Mouse (Mus musculus) cerebral cortex, adult 2 months (tissue): ENCODE results near the gene Lyl1.

ENCODE experiments used
- WGBS: fragments of 180-500 bp; shearing (Covaris S2); methylation state at CpG from one replicate; pipeline ENCODE4 v1.1.7; 2018; 5-methylcytosine and 5-hydroxymethylcytosine counted together

Gene Lyl1

GRCm38 (mm10) chr8:84703466-84704249 lies 2.4 kb downstream of the Lyl1 start:
- WGBS = 29% methylated on average over 38 of the region's 38 CpGs

DNA sequence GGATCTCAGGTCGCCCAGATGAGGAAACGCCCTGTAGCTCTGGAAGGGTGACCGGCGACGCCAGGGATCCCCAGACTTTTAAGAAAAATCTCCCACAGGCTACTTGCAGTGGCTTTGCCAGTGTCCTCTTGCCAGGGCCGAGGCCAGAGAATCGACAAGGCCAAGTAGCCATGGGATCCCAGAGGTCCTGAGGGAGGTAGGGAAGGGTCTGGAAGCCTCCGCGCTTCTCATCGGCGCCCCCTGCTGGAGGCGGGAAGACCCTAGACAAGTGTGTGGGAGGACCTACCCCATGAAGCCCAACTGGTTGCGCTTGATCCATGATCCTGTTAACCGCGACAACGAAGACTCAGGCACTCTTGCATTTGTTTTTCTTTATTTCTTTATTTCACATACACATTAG lies 3.1 kb downstream of the Lyl1 start:
- 18% methylated on average over 16 of the region's 16 CpGs for WGBS

- WGBS = 9% methylated on average over 61 of the region's 61 CpGs
Observed at GRCm38 (mm10) chr8:84704867-84705831, 3.9 kb downstream of the Lyl1 start.

DNA sequence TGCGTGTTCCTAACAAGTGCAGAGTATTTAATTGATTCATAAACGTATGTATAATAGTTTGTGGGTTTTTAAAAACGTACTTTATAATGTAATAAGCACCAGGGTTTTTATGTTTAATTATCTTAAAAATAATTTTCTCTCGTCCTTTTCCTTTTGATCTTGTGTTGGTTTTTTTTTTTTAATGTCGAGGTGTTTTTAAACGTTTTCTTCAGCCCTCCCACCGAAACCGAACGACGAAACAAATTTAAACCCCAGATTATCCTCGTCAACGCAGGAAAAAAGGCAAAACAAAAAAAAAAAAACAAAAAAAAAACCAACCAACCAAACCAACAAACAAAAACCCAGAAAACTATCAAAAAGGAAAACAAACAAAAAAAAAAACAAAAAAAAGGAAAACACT lies 4.7 kb downstream of the Lyl1 start:
- WGBS = 27% methylated on average over 12 of the region's 12 CpGs

- 29% methylated on average over 45 of the region's 45 CpGs for WGBS
Observed at GRCm38 (mm10) chr8:84706610-84707266, 5.5 kb downstream of the Lyl1 start.

GRCm38 (mm10) chr8:84707267-84707883 lies 6.1 kb downstream of the Lyl1 start:
- 32% methylated on average over 22 of the region's 22 CpGs for WGBS

DNA sequence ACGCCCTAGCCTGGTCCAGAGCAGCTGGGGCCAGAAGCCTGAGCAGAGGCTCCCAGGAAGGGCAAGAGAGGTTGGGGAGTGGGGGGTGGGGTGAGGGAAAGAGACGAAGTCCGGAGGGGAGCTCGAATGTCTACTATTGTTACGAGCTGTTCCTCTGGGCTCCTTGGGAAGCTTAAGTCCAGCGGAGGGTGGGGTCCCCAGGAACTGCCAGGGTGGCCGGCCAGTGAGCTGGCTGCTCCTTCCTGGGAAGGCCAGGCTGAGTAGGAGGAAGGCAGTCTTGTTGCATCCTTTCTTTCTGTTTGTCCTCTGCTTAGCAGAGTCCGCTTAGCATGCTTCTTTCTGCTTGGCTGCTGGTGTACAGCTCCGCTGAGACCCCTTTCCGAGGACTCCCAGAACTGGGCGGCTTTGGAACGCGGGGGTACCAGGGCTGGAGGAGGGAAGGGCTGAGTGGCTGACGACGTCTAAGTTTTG lies 6.8 kb downstream of the Lyl1 start:
- WGBS = 33% methylated on average over 15 of the region's 15 CpGs

GRCm38 (mm10) chr8:84708774-84709475 lies 7.7 kb downstream of the Lyl1 start:
- 13% methylated on average over 12 of the region's 12 CpGs for WGBS

GRCm38 (mm10) chr8:84709931-84710330 lies 8.7 kb downstream of the Lyl1 start:
- WGBS = 68% methylated on average over 1 of the region's 1 CpGs

GRCm38 (mm10) chr8:84711312-84711711 lies 10.1 kb downstream of the Lyl1 start:
- 36% methylated on average over 3 of the region's 3 CpGs for WGBS

DNA sequence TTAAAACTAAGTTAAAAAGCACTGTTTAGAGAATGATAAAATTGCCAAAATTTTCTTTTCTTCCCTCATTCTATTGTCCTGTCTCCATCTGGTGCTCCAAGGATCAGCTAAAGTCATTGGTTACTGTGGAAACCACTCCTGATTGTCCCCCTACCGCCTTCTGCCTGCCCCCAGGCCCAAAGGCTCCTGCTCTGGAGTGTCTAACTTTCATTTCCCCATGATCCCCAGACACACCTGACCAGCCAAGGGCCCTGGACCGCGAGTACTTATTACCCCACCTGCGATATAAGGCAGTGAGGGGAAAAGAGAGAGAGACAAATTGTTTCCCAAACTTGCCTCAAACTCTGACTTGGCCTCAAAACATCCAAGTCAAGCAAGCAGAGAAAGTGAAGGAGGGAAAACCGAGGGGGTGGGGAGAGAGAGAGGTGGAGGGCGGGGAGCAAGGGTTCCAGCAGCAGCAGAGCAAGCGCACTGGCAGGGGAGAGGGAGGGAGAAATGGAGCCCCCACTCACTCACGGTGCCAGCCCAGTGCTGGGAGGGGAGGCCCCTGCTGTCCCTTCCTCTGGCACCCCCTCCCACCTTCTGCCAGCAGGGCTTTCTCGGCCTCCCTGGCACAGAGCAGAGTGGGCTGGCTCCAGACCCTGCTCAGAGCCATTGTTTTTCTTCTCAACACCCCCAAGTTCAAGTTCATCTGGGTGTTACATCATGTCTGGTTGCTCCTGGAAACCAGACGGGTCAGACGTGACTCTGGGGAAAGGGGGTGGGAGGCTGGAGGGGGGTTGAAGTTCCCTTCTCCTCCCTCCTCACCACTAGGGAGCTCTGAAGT lies 10.9 kb downstream of the Lyl1 start:
- WGBS = 15% methylated on average over 11 of the region's 11 CpGs

DNA sequence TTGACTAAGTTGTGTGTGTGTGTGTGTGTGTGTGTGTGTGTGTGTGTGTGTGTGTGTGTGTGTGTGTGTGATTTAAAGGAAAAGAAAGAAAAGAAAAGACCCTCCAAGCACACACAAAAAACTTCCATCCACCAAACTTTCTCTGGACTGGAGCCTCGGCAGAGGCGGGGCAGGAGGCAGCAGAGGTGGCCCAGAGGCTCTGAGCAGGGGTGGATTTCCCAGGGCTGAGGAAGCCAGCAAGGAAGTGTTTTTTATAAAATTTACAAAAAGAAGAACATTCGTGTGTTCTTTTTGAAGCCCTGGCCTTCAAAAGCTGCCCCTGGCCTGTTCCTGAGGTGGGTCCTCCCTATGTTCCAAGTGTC lies 11.5 kb downstream of the Lyl1 start:
- WGBS = 17% methylated on average over 3 of the region's 3 CpGs

GRCm38 (mm10) chr8:84713381-84713780 lies 12.1 kb downstream of the Lyl1 start:
- WGBS = 53% methylated on average over 4 of the region's 4 CpGs

GRCm38 (mm10) chr8:84714161-84714560 lies 12.9 kb downstream of the Lyl1 start:
- WGBS = 65% methylated on average over 4 of the region's 4 CpGs

GRCm38 (mm10) chr8:84715893-84716468 lies 14.7 kb downstream of the Lyl1 start:
- WGBS = 49% methylated on average over 27 of the region's 27 CpGs

DNA sequence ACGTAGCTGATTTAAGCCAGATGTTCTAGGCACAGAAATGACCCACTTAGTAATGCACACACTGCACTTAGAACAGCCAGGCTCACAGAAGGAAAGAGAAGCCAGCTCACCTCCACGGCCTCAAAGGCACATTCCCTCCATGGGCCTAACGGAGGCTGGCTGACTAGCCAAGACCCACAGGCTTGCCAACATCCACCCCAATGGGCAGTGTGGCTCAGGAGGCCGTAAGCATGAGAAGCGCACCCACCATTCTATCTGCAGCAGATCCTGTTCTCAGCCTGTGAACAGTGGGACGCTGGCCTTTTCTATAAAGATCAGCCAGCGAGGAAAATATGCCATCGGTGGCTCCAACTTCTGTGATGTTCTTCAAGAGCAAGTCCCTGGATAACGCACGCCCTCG lies 15.5 kb downstream of the Lyl1 start:
- WGBS = 59% methylated on average over 11 of the region's 11 CpGs

GRCm38 (mm10) chr8:84718476-84718875 lies 17.2 kb downstream of the Lyl1 start:
- 69% methylated on average over 5 of the region's 5 CpGs for WGBS

DNA sequence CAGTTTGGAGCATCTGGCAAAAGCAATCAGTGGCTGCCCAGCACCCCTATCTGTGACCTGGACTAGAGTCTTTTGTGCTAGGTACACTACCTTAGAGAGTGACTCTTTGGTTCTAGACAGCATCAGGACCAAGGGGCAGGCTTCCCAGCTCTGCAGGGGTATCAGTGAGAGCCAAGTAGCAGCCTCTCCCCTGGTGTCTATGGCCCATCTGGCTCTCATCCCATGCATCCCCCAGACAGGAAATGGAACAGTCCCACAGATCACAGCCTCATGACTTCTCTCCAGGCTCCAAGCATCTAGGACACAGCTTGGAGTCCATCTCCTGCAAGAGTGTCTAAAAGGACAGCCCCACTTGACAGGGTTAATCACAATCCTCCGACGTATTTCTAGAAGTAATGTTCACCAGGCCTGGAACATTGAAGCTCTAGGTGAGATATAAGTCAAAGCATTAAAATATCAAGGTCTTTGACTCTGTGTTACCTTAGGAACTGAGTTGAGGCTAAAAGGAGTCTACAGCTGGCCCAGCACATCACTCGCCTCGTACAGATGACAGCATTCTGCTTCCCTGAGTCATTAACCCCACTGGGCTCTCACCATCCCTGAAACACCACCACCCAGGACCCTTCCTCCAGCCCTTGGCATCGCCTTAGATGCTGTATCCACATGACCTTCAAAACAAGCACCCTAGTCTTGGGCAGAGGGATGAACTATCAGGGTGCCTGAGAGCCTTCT lies 17.9 kb downstream of the Lyl1 start:
- WGBS = 64% methylated on average over 5 of the region's 5 CpGs

DNA sequence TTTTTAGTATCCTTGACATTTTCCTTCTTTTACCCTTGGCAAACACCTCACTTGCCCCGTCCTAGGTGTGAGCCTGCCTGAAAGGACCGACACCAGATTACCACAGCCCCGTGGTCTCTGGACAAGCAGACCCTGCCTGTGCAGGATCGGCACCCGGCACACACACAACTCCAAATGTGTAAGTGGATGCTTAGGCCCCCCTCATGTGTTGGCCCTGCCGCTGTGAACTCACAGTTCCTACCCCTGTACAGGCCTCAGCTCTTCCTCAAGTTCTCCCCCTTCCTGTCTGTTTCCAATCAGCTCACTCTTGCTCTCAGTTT lies 21.2 kb downstream of the Lyl1 start:
- WGBS = 36% methylated on average over 6 of the region's 6 CpGs
